Mouse (Mus musculus): ENCODE measurements around the gene Stab2. TPM values are rescaled to one million over a fixed set of nuclear protein-coding genes. Genes with fewer than 3 reads are reported as not detected.

Gene Stab2
- 3.4 TPM for total RNA-seq (2023)

GRCm38 (mm10) chr10:87007385-87008214 lies at the start of gene Stab2:
Gene Stab2 (minus strand): TSS chr10:87008025.

Other genes starting within 250 kb of the Stab2 start
- gene Gm49358, start 244.1 kb downstream of the Stab2 start, total RNA-seq (2023): 6.0 TPM
- gene Nt5dc3, start 229.0 kb downstream of the Stab2 start, total RNA-seq (2023): 14.7 TPM
- not detected for gene 1700113H08Rik, start 50.0 kb upstream of the Stab2 start, total RNA-seq (2023)

All from CD4-positive naive resting alpha-beta T cell, adult 76 days (primary cell).